Mouse (Mus musculus): ENCODE results near the gene Prkar2a.

The Prkar2a gene

DNA sequence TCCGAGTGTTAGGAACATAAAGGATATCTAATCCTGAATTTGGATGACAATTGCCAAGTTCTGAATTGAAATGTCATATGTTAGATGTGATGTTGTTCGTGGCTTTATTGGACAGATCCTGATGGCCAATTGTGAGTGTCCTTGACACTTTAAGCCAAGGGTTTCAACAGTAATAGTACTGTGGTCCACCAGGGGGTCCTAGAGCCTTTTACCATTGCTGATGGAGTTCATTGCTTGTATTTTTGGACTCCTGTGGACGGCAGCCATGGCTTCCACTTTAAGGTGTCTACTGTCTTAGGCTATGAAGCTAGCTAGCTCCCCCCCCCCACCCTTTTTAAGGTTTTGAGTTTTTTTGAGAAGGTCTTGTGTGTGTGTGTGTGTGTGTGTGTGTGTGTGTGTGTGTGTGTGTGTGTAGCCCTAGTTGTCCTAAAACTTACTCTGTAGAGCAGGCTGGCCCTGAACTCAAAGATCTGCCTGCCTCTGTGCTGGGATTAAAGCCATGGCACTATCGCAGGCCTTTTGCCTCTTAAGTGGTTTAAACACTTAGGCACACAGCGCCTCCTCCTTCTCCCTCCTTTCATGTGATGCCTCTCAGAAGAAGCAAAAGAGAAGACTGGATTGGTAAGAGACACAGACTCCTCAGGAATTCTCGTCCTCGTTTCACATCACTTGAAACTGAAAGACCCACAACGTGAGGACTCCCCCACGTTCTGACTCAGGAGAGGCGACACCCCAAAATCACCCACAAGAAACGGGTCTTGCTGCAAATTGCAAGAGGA lies 63.2 kb downstream of the Prkar2a start:
- DNase-seq (ENCODE audit: low spot score in 2 of 2) = no peak

- DNase-seq (ENCODE audit: low spot score in 2 of 2) = peak; percentile 33 to 68
Observed at GRCm38 (mm10) chr9:108753326-108753725, 64.2 kb downstream of the Prkar2a start.

DNA sequence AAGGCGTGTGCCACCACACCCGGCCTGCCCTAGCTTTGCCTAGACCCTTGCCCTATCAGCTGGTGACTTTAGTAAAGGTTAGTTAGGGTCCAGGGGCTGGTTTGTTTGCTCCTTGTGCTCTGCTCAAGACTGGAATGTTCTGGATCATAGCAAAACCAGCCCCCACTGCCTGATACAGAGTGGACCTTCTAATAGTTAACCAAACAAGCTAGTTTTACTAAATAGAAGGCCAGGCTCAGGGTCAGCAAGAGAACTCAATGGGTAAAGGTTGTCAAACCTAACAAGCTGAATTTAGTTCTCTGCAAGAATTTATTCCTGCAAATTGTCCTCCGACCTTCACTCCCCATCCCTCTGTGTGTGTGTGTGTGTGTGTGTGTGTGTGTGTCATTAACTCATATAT lies 64.9 kb downstream of the Prkar2a start:
- DNase-seq (ENCODE audit: low spot score in 2 of 2) = no peak

DNA sequence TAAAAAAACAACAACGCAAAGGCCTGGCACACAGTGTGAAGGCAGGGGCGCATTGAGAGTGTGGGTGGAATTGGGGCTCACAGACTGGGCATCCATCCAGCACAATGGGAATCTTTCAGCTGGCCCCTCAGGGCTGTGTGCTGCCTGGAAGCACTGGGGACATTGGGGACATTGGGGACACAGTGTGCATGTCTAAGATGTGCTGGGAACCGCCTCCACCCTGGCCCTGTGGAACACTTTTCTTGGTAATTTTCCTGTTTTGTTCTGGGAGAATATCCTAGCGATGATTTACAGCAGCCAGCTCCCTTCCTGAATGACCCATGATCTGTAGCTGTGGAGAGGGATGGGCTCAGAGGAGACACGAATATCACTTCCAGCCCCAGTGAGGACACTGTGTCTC lies 65.3 kb downstream of the Prkar2a start:
- DNase-seq (ENCODE audit: low spot score in 2 of 2) = no peak

DNA sequence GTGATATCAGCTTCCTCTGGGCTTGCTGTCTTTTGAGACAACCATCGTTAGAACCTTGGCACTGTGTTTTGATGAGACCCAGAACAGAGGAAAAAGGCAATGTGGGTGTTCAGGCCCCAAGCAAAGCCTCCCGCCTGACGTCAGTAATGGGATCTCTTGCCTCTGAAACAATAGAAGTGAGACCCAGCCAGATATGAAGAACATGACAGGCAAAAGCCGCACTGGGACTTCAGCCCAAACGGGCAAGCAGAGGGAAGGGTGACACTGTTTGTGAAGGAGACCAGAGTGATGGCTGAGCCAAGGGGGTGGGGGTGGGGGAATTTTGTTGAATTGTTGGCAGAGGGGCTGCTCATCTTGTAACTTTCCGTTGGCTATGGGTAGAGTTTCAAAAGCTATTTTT lies 68.3 kb downstream of the Prkar2a start:
- DNase-seq (ENCODE audit: low spot score in 2 of 2) = no peak

DNA sequence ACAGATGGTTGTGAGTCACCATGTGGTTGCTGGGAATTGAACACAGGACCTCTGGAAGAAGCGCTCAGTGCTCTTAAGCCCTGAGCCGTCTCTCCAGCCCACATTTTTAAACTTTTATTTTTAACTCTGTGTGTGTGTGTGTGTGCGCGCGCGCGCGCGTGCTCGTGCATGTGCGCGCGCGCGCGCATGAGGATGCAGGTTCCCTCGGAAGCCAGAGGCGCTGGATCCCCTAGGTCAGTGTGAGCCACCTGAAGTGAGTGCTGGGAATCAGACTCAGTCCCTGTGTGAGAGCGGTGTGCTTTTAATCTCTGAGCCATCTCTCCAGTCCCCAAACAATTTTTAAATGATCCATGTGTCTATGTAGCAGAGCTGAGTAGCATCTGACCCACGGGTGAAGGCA lies 70.0 kb downstream of the Prkar2a start:
- DNase-seq (ENCODE audit: low spot score in 2 of 2) = no peak

- DNase-seq (ENCODE audit: low spot score in 2 of 2) = no peak
Observed at GRCm38 (mm10) chr9:108759805-108760204, 70.7 kb downstream of the Prkar2a start.

DNA sequence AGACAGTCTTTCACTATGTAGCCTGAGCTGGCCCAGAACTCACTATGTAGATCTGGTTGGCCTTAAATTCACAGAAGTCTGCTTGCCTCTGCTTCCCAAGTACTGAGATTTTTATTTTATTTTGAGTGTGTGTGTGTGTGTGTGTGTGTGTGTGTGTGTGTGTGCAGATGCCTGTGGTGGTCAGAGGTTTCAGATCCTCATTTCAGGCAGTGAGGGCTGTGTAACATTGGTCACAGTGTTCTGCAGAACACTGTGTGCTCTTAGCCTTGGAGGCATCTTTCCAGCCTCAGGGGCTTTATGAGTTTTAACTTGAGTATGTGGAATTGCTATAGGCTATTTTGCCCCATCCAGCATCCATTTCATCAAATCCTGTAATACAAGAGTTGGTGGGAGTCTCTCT lies 72.4 kb downstream of the Prkar2a start:
- DNase-seq (ENCODE audit: low spot score in 2 of 2) = no peak

GRCm38 (mm10) chr9:108764971-108765370 lies 75.9 kb downstream of the Prkar2a start:
- no peak for DNase-seq (ENCODE audit: low spot score in 2 of 2)

- no peak for DNase-seq (ENCODE audit: low spot score in 2 of 2)
Observed at GRCm38 (mm10) chr9:108776614-108777013, 87.5 kb downstream of the Prkar2a start.

GRCm38 (mm10) chr9:108777276-108777675 lies 88.2 kb downstream of the Prkar2a start:
- no peak for DNase-seq (ENCODE audit: low spot score in 2 of 2)

- no peak for DNase-seq (ENCODE audit: low spot score in 2 of 2)
Observed at GRCm38 (mm10) chr9:108780959-108781358, 91.8 kb downstream of the Prkar2a start.

- no peak for DNase-seq (ENCODE audit: low spot score in 2 of 2)
Observed at GRCm38 (mm10) chr9:108781891-108782290, 92.8 kb downstream of the Prkar2a start.

GRCm38 (mm10) chr9:108782836-108783547 lies 93.9 kb downstream of the Prkar2a start:
- no peak for DNase-seq (ENCODE audit: low spot score in 2 of 2)

- DNase-seq (ENCODE audit: low spot score in 2 of 2) = peak; percentile 95 to 96
Observed at GRCm38 (mm10) chr9:108783548-108784463, 94.7 kb downstream of the Prkar2a start, which contains the start of gene Ip6k2. Gene Ip6k2, plus strand, starts transcription at chr9:108783796.

DNA sequence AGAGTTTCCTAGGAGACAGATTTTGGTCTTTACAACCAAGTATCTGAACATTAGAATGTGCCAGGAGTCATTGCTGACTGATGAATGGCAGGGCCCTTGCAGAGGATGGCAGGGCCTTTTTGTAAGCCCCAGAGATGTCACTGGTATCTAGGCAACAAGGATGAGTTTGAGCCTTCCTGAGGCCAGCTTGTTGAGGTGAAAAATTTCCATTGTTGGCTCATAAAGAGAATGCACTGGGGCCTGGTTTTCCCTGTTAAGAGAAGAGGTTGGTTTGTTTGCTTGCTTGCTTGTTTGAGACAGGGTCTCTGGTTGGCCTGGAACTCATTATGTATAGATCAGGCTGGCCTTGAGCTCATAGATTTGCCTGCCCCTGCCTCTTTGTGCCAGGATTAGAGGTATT lies 96.3 kb downstream of the Prkar2a start:
- DNase-seq (ENCODE audit: low spot score in 2 of 2) = no peak

GRCm38 (mm10) chr9:108786494-108786893 lies 97.4 kb downstream of the Prkar2a start:
- DNase-seq (ENCODE audit: low spot score in 2 of 2) = peak; percentile 18 to 23

- DNase-seq (ENCODE audit: low spot score in 2 of 2) = no peak
Observed at GRCm38 (mm10) chr9:108787080-108787479, 98.0 kb downstream of the Prkar2a start.

GRCm38 (mm10) chr9:108788713-108789112 lies 99.6 kb downstream of the Prkar2a start:
- no peak for DNase-seq (ENCODE audit: low spot score in 2 of 2)

DNA sequence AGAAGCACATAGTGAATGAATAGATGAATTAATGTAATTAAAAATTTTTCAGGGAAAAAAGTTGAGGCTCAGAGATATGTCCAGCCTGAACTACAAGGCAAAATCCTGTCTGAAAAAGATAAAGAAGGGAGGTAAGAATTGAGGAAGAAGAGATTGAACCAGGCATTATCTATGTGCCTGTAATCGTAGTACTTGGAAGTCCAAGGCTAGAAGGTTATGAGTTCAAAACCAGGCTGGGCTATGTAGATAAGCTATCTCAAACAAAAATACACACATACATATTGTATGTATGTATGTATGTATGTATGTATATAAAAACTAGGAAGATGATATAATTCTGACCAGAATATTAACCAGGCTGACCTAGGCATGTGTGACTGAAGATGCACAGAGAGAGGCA lies 103.2 kb downstream of the Prkar2a start:
- no peak for DNase-seq (ENCODE audit: low spot score in 2 of 2)

DNA sequence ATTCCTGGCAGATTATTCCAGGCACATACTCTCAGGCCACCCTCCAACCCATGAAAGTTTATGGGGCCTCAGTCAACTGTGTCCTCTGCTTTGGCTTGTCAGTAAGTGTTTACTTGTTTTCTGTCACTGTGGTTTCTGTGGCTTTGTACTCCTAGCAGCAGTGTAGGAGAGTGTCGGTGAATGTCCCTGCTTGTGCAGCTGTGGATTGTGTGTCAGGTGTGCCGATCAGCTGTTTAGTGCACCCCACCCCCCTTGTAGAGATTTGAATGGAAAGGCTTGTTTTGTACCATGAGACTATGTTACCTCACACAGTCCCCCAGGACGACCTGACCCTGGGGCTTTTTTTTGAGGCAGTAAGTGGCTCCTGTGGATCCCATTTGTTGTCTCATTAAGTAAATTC lies 103.6 kb downstream of the Prkar2a start:
- no peak for DNase-seq (ENCODE audit: low spot score in 2 of 2)

- DNase-seq (ENCODE audit: low spot score in 2 of 2) = no peak
Observed at GRCm38 (mm10) chr9:108795281-108795680, 106.2 kb downstream of the Prkar2a start.

Measured in heart, adult 9 months (tissue).